Mouse (Mus musculus) hindbrain, embryonic 12.5 days (tissue): ENCODE measurements around the gene Gm21188. TPM values are rescaled to one million over a fixed set of nuclear protein-coding genes. Genes with fewer than 3 reads are reported as not detected.

ENCODE experiments used
- polyA plus RNA-seq: library from polyadenylated mRNA; unstranded; fragments of >200 nt; fragmentation: Nextera tagmentation; extraction: Ambion mirVana; gene quantifications from 2 replicates; pipeline ENCODE4 v1.2.1, GENCODE M21; 2016

The Gm21188 gene
- polyA plus RNA-seq, 1 experiment from 2014 or later: not detected

Other genes starting within 250 kb of the Gm21188 start
- not detected in 2 replicates for gene AF067063, start 222.0 kb downstream of the Gm21188 start, polyA plus RNA-seq
- not detected in 2 replicates for gene D13Ertd608e, start 216.2 kb downstream of the Gm21188 start, polyA plus RNA-seq
- not detected in 2 replicates for gene Tcstv1, start 157.4 kb downstream of the Gm21188 start, polyA plus RNA-seq
- not detected in 2 replicates for gene Gm21761, start 122.9 kb downstream of the Gm21188 start, polyA plus RNA-seq
- not detected in 2 replicates for gene B020031M17Rik, start 101.4 kb downstream of the Gm21188 start, polyA plus RNA-seq
- not detected in 2 replicates for gene Gm36079, start 25.2 kb downstream of the Gm21188 start, polyA plus RNA-seq
- gene Gm20767, start 88.1 kb upstream of the Gm21188 start, polyA plus RNA-seq: not detected in 2 replicates
- not detected in 2 replicates for gene Gm21818, start 120.2 kb upstream of the Gm21188 start, polyA plus RNA-seq
- gene Gm21762, start 163.8 kb upstream of the Gm21188 start, polyA plus RNA-seq: not detected in 2 replicates
- not detected in 2 replicates for gene Gm21731, start 186.9 kb upstream of the Gm21188 start, polyA plus RNA-seq
- not detected in 2 replicates for gene AF067061, start 210.9 kb upstream of the Gm21188 start, polyA plus RNA-seq
- 0.14 TPM in 1 of 2 replicates, not detected in the other for gene BC147527, start 248.2 kb upstream of the Gm21188 start, polyA plus RNA-seq